Mouse (Mus musculus): ENCODE results near the gene Gmeb1.

DNA sequence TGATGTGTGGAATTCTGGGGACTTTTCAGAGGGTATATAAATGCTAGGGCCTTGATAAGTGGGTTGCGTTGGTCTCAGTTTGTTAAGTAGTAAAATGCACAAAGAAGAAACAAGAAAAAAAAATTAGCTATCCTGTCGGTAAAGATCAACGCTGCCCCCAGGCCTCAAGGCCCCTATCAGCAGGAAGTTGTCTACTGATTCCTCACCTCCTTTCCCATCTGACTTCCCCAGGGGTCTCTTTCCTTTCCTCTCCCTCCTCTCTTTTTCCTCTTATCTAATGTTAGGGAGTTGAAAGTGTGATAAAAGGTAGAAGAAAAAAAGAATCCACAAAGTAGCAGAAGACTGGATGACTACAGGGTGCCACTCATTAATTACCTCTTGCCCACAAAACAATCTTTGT is 21.0 kb downstream of the Gmeb1 start:
- TF ChIP-seq GATA1 (IDR thresholded peaks at IDR 0.05; ENCODE audit: borderline replicate concordance, low read length) (no peak), FLI1 (IDR thresholded peaks at IDR 0.05; ENCODE audit: low read length) (no peak)

Data from megakaryocyte, embryonic 14.5 days (primary cell).